Mouse (Mus musculus) ES-E14 (cell line): ENCODE results near the gene Mphosph9. TPM values are rescaled to one million over a fixed set of nuclear protein-coding genes. Genes with fewer than 3 reads are reported as not detected.

Experiments used
- DNase-seq: peaks from one replicate; pipeline ENCODE4 v3.0.0-alpha.2; 2013; ENCODE audit warnings: low read depth, low spot score
- H3K27ac ChIP-seq: 2 replicates; pipeline ENCODE4 v1.5.1; 2012; ENCODE audit warnings: low read depth, mild to moderate bottlenecking, low read length, moderate library complexity, mixed read lengths; ENCODE audit not compliant: poor library complexity, insufficient read depth, severe bottlenecking
- H3K36me3 ChIP-seq: 2 replicates; pipeline ENCODE4 v1.6.1; 2012; ENCODE audit warnings: mild to moderate bottlenecking, low read length, moderate library complexity, mixed read lengths; ENCODE audit not compliant: control insufficient read depth, poor library complexity, insufficient read depth, severe bottlenecking
- H3K4me1 ChIP-seq, 2 experiments: fragments of 150-350 bp in 1 of 2; sonication (generic) in 1 of 2; 2 replicates each; pipeline ENCODE4 v1.6.1; 2012; ENCODE audit warnings: low read length in 2 of 2, mild to moderate bottlenecking in 1 of 2, mixed read lengths in 1 of 2; ENCODE audit not compliant: control insufficient read depth in 2 of 2, insufficient read depth in 2 of 2, poor library complexity in 1 of 2
- H3K4me3 ChIP-seq, 2 experiments: fragments of 150-350 bp in 1 of 2; sonication (generic) in 1 of 2; 2 replicates each; pipeline ENCODE4 v1.5.1; 2012; ENCODE audit warnings: low read length in 2 of 2, low read depth in 1 of 2, mild to moderate bottlenecking in 1 of 2, mixed read lengths in 1 of 2; ENCODE audit not compliant: insufficient read depth in 1 of 2, poor library complexity in 1 of 2, severe bottlenecking in 1 of 2
- H3K9ac ChIP-seq: 2 replicates; pipeline ENCODE4 v1.6.1; 2012; ENCODE audit warnings: low read depth, mild to moderate bottlenecking, low read length, mixed read lengths; ENCODE audit not compliant: poor library complexity, insufficient read depth, severe bottlenecking
- H3K9me3 ChIP-seq: fragments of 150-350 bp; sonication (generic); 2 replicates; pipeline ENCODE4 v1.6.1; 2012; ENCODE audit warnings: low read depth, mild to moderate bottlenecking, low read length; ENCODE audit not compliant: control insufficient read depth, insufficient read depth
- CHD2 ChIP-seq: IDR thresholded peaks from 2 replicates; pipeline ENCODE4 v1.6.1; 2014; ENCODE audit warnings: mild to moderate bottlenecking, low read depth, low read length, inconsistent platforms
- HCFC1 ChIP-seq: IDR thresholded peaks from 2 replicates; pipeline ENCODE4 v1.6.1; 2012; ENCODE audit warnings: low read length, inconsistent platforms, borderline replicate concordance; ENCODE audit not compliant: insufficient read depth
- MAFK ChIP-seq: IDR thresholded peaks from 2 replicates; pipeline ENCODE4 v1.6.1; 2014; ENCODE audit warnings: mild to moderate bottlenecking, low read depth, low read length, inconsistent platforms; ENCODE audit not compliant: insufficient read depth
- ZC3H11A ChIP-seq: IDR thresholded peaks from 2 replicates; pipeline ENCODE4 v1.6.1; 2012; ENCODE audit warnings: low read depth, mild to moderate bottlenecking, inconsistent platforms, low read length, borderline replicate concordance
- ZNF384 ChIP-seq: IDR thresholded peaks from 2 replicates; pipeline ENCODE4 v1.6.1; 2012; ENCODE audit warnings: low read depth, low read length, inconsistent platforms
- in situ Hi-C, 2 experiments: fragments of 600-800 bp; cut with MboI; formaldehyde crosslinking; loops; one replicate each; pipeline ENCODE4 v1.15.1; 2025; ENCODE audit warnings: low sequenced_read_pairs in 2 of 2, inconsistent platforms in 1 of 2; ENCODE audit not compliant: unreplicated experiment in 2 of 2
- total RNA-seq: library from RNA; depleted of rRNA; stranded (reverse); fragments of 300-350 nt; gene quantifications from 2 replicates; pipeline ENCODE4 v1.2.3, GENCODE M21; 2012

The Mphosph9 gene
- total RNA-seq, 1 experiment: 15.8 TPM

DNA sequence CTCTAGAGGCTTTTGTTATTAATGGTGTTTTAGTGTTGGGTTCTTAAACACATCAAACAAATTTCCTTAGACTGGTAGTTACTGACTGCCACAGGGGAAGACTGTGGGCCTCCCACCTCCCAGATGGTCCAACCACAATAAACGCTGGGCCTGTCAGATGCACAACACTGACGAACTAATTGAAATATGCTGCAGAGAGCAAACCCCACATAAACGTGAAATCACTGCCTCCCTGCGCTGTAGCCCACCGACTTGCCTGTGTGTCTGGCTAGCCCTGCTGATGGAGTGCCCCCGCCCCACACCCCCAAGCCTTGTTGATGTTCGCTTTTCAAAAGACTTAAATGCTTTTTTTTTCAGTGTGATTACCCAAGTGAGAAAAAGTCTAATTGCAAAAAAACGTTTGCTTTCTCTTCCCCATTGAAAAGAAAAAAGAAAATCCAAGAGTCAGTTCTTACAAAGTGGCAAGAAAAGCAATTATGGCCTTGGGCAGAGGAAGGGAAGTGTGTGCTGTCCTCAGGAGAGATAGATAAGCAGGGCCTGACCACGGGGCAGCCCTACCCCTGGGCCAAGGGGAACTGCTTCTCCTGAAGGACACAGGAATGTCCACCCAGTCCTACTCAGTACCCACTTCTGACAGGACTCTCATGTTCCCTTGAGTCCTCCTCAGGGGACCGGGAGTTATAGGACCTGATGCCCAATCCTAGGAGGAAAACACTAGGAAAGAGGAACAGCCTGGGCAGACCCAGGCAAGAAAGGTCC lies 85.9 kb downstream of the Mphosph9 start:
- no peak for DNase-seq
- Histone ChIP-seq H3K27ac (no peak overlapping the region), H3K36me3 (no peaks in the 10 kb centered on the region), H3K4me1 (peaks cover 3 to 10% of the 10 kb centered on the region in 2 experiments; a peak in 2 of 4 replicates), H3K4me3 (no peak overlapping the region), H3K9me3 (no peaks in the 10 kb centered on the region), H3K9ac (no peak overlapping the region)
- in situ Hi-C loops: no loop called here
- TF ChIP-seq ZNF384: no peak
- no peak for TF ChIP-seq MAFK
- no peak for TF ChIP-seq ZC3H11A
- no peak for TF ChIP-seq CHD2
- TF ChIP-seq HCFC1: no peak

DNA sequence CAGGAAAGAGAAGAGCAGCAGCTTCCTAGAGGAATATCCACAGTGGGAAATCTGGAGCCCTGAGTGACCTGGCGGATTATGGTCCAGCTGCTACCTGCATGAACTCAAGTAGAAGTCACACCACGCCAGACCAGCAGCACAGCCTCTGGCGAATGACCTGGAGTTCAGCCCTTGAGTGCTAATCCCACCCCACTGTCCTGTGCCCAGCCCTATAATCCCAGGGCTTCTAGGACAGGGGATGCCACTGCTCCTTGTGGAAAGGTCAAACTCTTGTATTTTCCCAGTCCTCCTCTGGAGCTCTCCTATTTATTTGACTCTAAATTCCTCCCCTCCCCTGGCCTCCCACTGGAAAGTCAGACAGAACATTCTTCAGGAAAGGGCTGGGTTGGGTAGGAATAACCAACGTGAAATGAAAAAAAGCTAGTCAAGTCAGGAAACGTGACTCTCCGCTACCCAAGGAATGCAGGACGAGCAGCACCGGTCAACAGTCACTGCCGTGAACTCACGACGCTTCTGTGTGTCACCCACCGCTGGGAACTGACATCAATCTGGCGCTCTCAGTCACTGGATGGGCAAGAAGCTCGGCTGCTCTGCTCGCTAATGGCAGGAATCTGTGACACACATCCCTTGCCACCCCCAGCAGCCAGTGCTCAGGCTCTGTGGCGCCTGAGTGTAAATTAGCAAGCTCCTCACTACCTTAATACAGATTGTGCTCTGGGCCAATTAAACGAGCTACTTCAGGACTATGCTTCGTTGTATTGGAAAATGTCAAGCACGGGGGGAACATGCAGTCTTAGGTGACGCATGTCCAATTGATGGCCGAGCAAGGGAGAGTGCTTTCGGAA lies 86.7 kb downstream of the Mphosph9 start:
- H3K4me3 ChIP-seq: no peak overlapping the region
- H3K9me3 ChIP-seq: no peaks in the 10 kb centered on the region
- DNase-seq: no peak
- H3K9ac ChIP-seq: no peak overlapping the region
- H3K27ac ChIP-seq: no peak overlapping the region
- in situ Hi-C loops: no loop called here
- H3K4me1 ChIP-seq: peaks cover 3 to 10% of the 10 kb centered on the region in 2 experiments; a peak in 2 of 4 replicates
- TF ChIP-seq ZC3H11A (no peak), ZNF384 (no peak), HCFC1 (no peak), MAFK (no peak), CHD2 (no peak)
- no peaks in the 10 kb centered on the region for H3K36me3 ChIP-seq

DNA sequence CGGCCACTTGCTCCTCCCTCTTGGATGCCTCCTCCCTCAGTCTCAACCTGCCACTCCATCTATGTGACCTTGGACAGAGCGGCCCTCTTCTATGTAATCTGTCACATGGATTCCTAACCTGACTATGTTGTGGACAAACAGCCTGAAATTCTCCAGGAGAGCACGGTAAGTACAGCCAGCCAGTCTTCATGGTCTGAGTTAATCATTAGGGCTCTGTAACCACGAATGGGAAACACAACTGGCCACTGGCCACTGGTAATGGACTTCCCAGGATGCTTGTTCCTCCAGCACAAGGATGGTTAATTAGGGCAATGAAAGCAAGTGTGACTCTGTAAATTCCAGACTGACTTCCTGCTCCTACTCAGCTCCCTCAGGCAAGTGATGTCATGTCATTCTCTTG lies 91.6 kb downstream of the Mphosph9 start:
- in situ Hi-C loops: no loop called here
- TF ChIP-seq ZNF384 (no peak), MAFK (no peak), CHD2 (no peak), HCFC1 (no peak), ZC3H11A (no peak)
- no peak overlapping the region for H3K9ac ChIP-seq
- no peak overlapping the region for H3K27ac ChIP-seq
- no peak overlapping the region for H3K4me3 ChIP-seq
- H3K9me3 ChIP-seq: no peaks in the 10 kb centered on the region
- H3K36me3 ChIP-seq: no peaks in the 10 kb centered on the region
- H3K4me1 ChIP-seq: peaks cover 0 to 3% of the 10 kb centered on the region in 2 experiments; a peak in 1 of 4 replicates
- DNase-seq: no peak

DNA sequence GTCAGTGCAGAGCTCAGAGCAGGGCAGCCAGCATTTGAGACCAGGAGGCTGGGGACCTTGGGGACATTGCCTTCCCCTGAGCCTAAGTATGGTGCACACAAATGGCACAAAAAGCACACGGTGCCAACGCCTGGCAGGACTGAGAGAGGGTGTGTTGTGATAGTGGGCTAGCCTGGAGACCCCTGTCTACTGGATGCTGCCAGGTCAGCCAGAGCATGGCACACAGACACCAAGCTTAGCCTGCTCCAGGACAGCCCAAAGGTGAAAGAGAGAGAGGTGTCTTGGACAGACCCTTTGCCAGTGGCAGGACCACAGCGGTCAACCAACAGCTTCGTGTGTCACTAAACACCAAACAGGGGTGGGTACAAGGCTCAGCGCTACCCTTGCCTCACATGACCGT lies 93.0 kb downstream of the Mphosph9 start:
- H3K9me3 ChIP-seq: no peaks in the 10 kb centered on the region
- no peak overlapping the region for H3K9ac ChIP-seq
- TF ChIP-seq ZC3H11A (no peak), HCFC1 (no peak), ZNF384 (no peak), MAFK (no peak), CHD2 (no peak)
- peaks cover 0 to 2% of the 10 kb centered on the region in 2 experiments; a peak in 1 of 4 replicates for H3K4me1 ChIP-seq
- H3K36me3 ChIP-seq: no peaks in the 10 kb centered on the region
- DNase-seq: no peak
- no peak overlapping the region for H3K4me3 ChIP-seq
- no peak overlapping the region for H3K27ac ChIP-seq
- in situ Hi-C loops: no loop called here
